Mouse (Mus musculus) liver, embryonic 15.5 days (tissue): ENCODE measurements at regions not wholly inside any gene's neighbourhood (a gene's known extent, or its start where the extent isn't known, plus 50 kb on each side); places are given as distances from the start of the nearest gene placed in this dataset.

Source experiments
- ATAC-seq: fragments of 200-750 bp; cut with Nextera tagmentation; 2 replicates; pipeline ENCODE4 v1.8.0; 2017; ENCODE audit warnings: moderate number of reproducible peaks, mild to moderate bottlenecking, moderate library complexity; ENCODE audit not compliant: insufficient read depth
- H3K27ac ChIP-seq: fragments of 300-500 bp; sonication (generic); replicated peaks from 2 replicates; pipeline ENCODE4 v1.5.1; 2015; ENCODE audit warnings: mild to moderate bottlenecking, inconsistent platforms
- H3K27me3 ChIP-seq: fragments of 300-500 bp; sonication (generic); 2 replicates; pipeline ENCODE4 v1.6.1; 2015; ENCODE audit warnings: mild to moderate bottlenecking, inconsistent platforms
- H3K36me3 ChIP-seq: fragments of 300-500 bp; sonication (generic); replicated peaks from 2 replicates; pipeline ENCODE4 v1.6.1; 2015; ENCODE audit warnings: moderate library complexity, mild to moderate bottlenecking, inconsistent platforms
- H3K4me1 ChIP-seq: fragments of 300-500 bp; sonication (generic); replicated peaks from 2 replicates; pipeline ENCODE4 v1.6.1; 2015; ENCODE audit warnings: inconsistent platforms
- H3K4me2 ChIP-seq: fragments of 300-500 bp; sonication (generic); 2 replicates; pipeline ENCODE4 v1.6.1; 2015; ENCODE audit warnings: moderate library complexity, mild to moderate bottlenecking, inconsistent platforms
- H3K4me3 ChIP-seq: fragments of 300-500 bp; sonication (generic); replicated peaks from 2 replicates; pipeline ENCODE4 v1.5.1; 2015; ENCODE audit warnings: mild to moderate bottlenecking, inconsistent platforms
- H3K9ac ChIP-seq: fragments of 300-500 bp; sonication (generic); 2 replicates; pipeline ENCODE4 v1.6.1; 2015; ENCODE audit warnings: moderate library complexity, mild to moderate bottlenecking, inconsistent platforms
- H3K9me3 ChIP-seq: fragments of 300-500 bp; sonication (generic); replicated peaks from 2 replicates; pipeline ENCODE4 v1.6.1; 2016; ENCODE audit warnings: inconsistent platforms
- WGBS: fragments of 180-500 bp; shearing (Covaris S2); methylation state at CpG from one replicate; pipeline ENCODE4 v1.1.7; 2015; ENCODE audit warnings: mixed read lengths; ENCODE audit not compliant: insufficient replicate concordance; 5-methylcytosine and 5-hydroxymethylcytosine counted together

GRCm38 (mm10) chr1:144367492-144367891 lies 118.5 kb upstream of the Rgs1 start:
- H3K4me2 ChIP-seq: no peak overlapping the region
- no peaks in the 10 kb centered on the region for H3K9me3 ChIP-seq
- ATAC-seq: no peak
- no peak overlapping the region for H3K9ac ChIP-seq
- WGBS: 57% methylated on average over 3 of the region's 3 CpGs
- no peak overlapping the region for H3K4me3 ChIP-seq
- no peak overlapping the region for H3K27ac ChIP-seq
- no peaks in the 10 kb centered on the region for H3K36me3 ChIP-seq
- H3K27me3 ChIP-seq: no peaks in the 10 kb centered on the region
- H3K4me1 ChIP-seq: no peaks in the 10 kb centered on the region

- H3K9ac ChIP-seq: no peak overlapping the region
- H3K9me3 ChIP-seq: no peaks in the 10 kb centered on the region
- H3K4me3 ChIP-seq: no peak overlapping the region
- no peaks in the 10 kb centered on the region for H3K36me3 ChIP-seq
- no peak for ATAC-seq
- H3K27me3 ChIP-seq: no peaks in the 10 kb centered on the region
- no peaks in the 10 kb centered on the region for H3K4me1 ChIP-seq
- no peak overlapping the region for H3K4me2 ChIP-seq
- no peak overlapping the region for H3K27ac ChIP-seq
- WGBS: 68% methylated on average over 4 of the region's 4 CpGs
These were observed 106.7 kb upstream of the Rgs1 start for GRCm38 (mm10) chr1:144355560-144356310.

GRCm38 (mm10) chr1:144355041-144355440 lies 106.0 kb upstream of the Rgs1 start:
- H3K4me2 ChIP-seq: no peak overlapping the region
- H3K27me3 ChIP-seq: no peaks in the 10 kb centered on the region
- H3K27ac ChIP-seq: no peak overlapping the region
- H3K36me3 ChIP-seq: no peaks in the 10 kb centered on the region
- no peak overlapping the region for H3K9ac ChIP-seq
- WGBS: 66% methylated on average over 3 of the region's 3 CpGs
- no peak overlapping the region for H3K4me3 ChIP-seq
- no peak for ATAC-seq
- H3K9me3 ChIP-seq: no peaks in the 10 kb centered on the region
- no peaks in the 10 kb centered on the region for H3K4me1 ChIP-seq

- Histone ChIP-seq H3K36me3 (no peaks in the 10 kb centered on the region), H3K4me2 (no peak overlapping the region), H3K4me1 (no peaks in the 10 kb centered on the region), H3K27ac (no peak overlapping the region), H3K27me3 (no peaks in the 10 kb centered on the region), H3K9ac (no peak overlapping the region), H3K4me3 (no peak overlapping the region), H3K9me3 (no peaks in the 10 kb centered on the region)
- ATAC-seq: no peak
These were observed 104.3 kb upstream of the Rgs1 start for GRCm38 (mm10) chr1:144353320-144353719.

GRCm38 (mm10) chr1:144343820-144344219 lies 94.8 kb upstream of the Rgs1 start:
- H3K4me3 ChIP-seq: no peak overlapping the region
- no peaks in the 10 kb centered on the region for H3K36me3 ChIP-seq
- 84% methylated on average over 1 of the region's 1 CpGs for WGBS
- no peak overlapping the region for H3K27ac ChIP-seq
- no peaks in the 10 kb centered on the region for H3K9me3 ChIP-seq
- no peak overlapping the region for H3K9ac ChIP-seq
- H3K27me3 ChIP-seq: no peaks in the 10 kb centered on the region
- H3K4me2 ChIP-seq: no peak overlapping the region
- no peak for ATAC-seq
- H3K4me1 ChIP-seq: no peaks in the 10 kb centered on the region

- WGBS: 51% methylated on average over 5 of the region's 5 CpGs
- Histone ChIP-seq H3K4me2 (no peak overlapping the region), H3K9me3 (no peaks in the 10 kb centered on the region), H3K36me3 (no peaks in the 10 kb centered on the region), H3K9ac (no peak overlapping the region), H3K4me1 (no peaks in the 10 kb centered on the region), H3K27ac (no peak overlapping the region), H3K27me3 (no peaks in the 10 kb centered on the region), H3K4me3 (no peak overlapping the region)
- no peak for ATAC-seq
These were observed 94.3 kb upstream of the Rgs1 start for GRCm38 (mm10) chr1:144343299-144343698.

GRCm38 (mm10) chr1:144337572-144337971 lies 88.5 kb upstream of the Rgs1 start:
- no peak for ATAC-seq
- no peaks in the 10 kb centered on the region for H3K36me3 ChIP-seq
- no peak overlapping the region for H3K4me2 ChIP-seq
- H3K27me3 ChIP-seq: no peaks in the 10 kb centered on the region
- H3K4me3 ChIP-seq: no peak overlapping the region
- WGBS: 66% methylated on average over 2 of the region's 2 CpGs
- H3K9me3 ChIP-seq: no peaks in the 10 kb centered on the region
- no peaks in the 10 kb centered on the region for H3K4me1 ChIP-seq
- H3K9ac ChIP-seq: no peak overlapping the region
- H3K27ac ChIP-seq: no peak overlapping the region

- H3K36me3 ChIP-seq: no peaks in the 10 kb centered on the region
- H3K4me1 ChIP-seq: no peaks in the 10 kb centered on the region
- no peak overlapping the region for H3K9ac ChIP-seq
- H3K9me3 ChIP-seq: no peaks in the 10 kb centered on the region
- no peak overlapping the region for H3K4me3 ChIP-seq
- H3K27ac ChIP-seq: no peak overlapping the region
- H3K4me2 ChIP-seq: no peak overlapping the region
- WGBS: 30% methylated on average over 8 of the region's 8 CpGs
- H3K27me3 ChIP-seq: no peaks in the 10 kb centered on the region
- ATAC-seq: no peak
These were observed 81.5 kb upstream of the Rgs1 start for GRCm38 (mm10) chr1:144330365-144331050.

GRCm38 (mm10) chr1:144319406-144319805 lies 70.4 kb upstream of the Rgs1 start:
- no peaks in the 10 kb centered on the region for H3K9me3 ChIP-seq
- no peak overlapping the region for H3K4me2 ChIP-seq
- WGBS: 46% methylated on average over 6 of the region's 6 CpGs
- H3K36me3 ChIP-seq: no peaks in the 10 kb centered on the region
- no peak for ATAC-seq
- H3K4me1 ChIP-seq: no peaks in the 10 kb centered on the region
- H3K9ac ChIP-seq: no peak overlapping the region
- H3K27ac ChIP-seq: no peak overlapping the region
- no peaks in the 10 kb centered on the region for H3K27me3 ChIP-seq
- no peak overlapping the region for H3K4me3 ChIP-seq

- H3K4me1 ChIP-seq: no peaks in the 10 kb centered on the region
- H3K36me3 ChIP-seq: no peaks in the 10 kb centered on the region
- ATAC-seq: peak; percentile 60; the same call in 1 of the 2 replicates
- no peaks in the 10 kb centered on the region for H3K27me3 ChIP-seq
- H3K9ac ChIP-seq: no peak overlapping the region
- 12% methylated on average over 1 of the region's 1 CpGs for WGBS
- no peak overlapping the region for H3K4me2 ChIP-seq
- no peak overlapping the region for H3K27ac ChIP-seq
- H3K9me3 ChIP-seq: no peaks in the 10 kb centered on the region
- no peak overlapping the region for H3K4me3 ChIP-seq
These were observed 69.2 kb upstream of the Rgs1 start for GRCm38 (mm10) chr1:144318289-144318688.

- WGBS: 47% methylated on average over 3 of the region's 3 CpGs
- Histone ChIP-seq H3K36me3 (no peaks in the 10 kb centered on the region), H3K4me2 (no peak overlapping the region), H3K27me3 (no peaks in the 10 kb centered on the region), H3K9ac (no peak overlapping the region), H3K4me3 (no peak overlapping the region), H3K4me1 (no peaks in the 10 kb centered on the region), H3K9me3 (no peaks in the 10 kb centered on the region), H3K27ac (no peak overlapping the region)
- no peak for ATAC-seq
These were observed 68.5 kb upstream of the Rgs1 start for GRCm38 (mm10) chr1:144317560-144317959.

- Histone ChIP-seq H3K27me3 (no peaks in the 10 kb centered on the region), H3K9ac (no peak overlapping the region), H3K36me3 (no peaks in the 10 kb centered on the region), H3K4me2 (no peak overlapping the region), H3K4me3 (no peak overlapping the region), H3K4me1 (no peaks in the 10 kb centered on the region), H3K9me3 (no peaks in the 10 kb centered on the region), H3K27ac (no peak overlapping the region)
- no peak for ATAC-seq
- WGBS: 62% methylated on average over 2 of the region's 2 CpGs
These were observed 67.2 kb upstream of the Rgs1 start for GRCm38 (mm10) chr1:144316251-144316650.
